Mouse (Mus musculus) embryonic facial prominence, embryonic 14.5 days (tissue): ENCODE measurements at regions not wholly inside any gene's neighbourhood (a gene's known extent, or its start where the extent isn't known, plus 50 kb on each side); places are given as distances from the start of the nearest gene placed in this dataset.
A peak's percentile ranks its signal among the peaks of the same experiment; 100 is the strongest.

ENCODE experiments used
- ATAC-seq: fragments of 200-750 bp; cut with Nextera tagmentation; 2 replicates; pipeline ENCODE4 v1.8.0; 2017; ENCODE audit warnings: low read depth, moderate number of reproducible peaks, moderate TSS enrichment
- DNase-seq: peaks from one replicate; pipeline ENCODE4 v3.0.0-alpha.2; 2015; ENCODE audit warnings: low spot score
- H3K27ac ChIP-seq: fragments of 300-500 bp; sonication (generic); replicated peaks from 2 replicates; pipeline ENCODE4 v1.5.1; 2014; ENCODE audit warnings: low read depth, mild to moderate bottlenecking, low read length, moderate library complexity
- H3K27me3 ChIP-seq: fragments of 300-500 bp; sonication (generic); replicated peaks from 2 replicates; pipeline ENCODE4 v1.6.1; 2014; ENCODE audit warnings: low read length; ENCODE audit not compliant: control insufficient read depth, insufficient read depth
- H3K36me3 ChIP-seq: fragments of 300-500 bp; sonication (generic); 2 replicates; pipeline ENCODE4 v1.6.1; 2014; ENCODE audit warnings: low read length, mixed read lengths; ENCODE audit not compliant: control insufficient read depth, insufficient read depth
- H3K4me1 ChIP-seq: fragments of 300-500 bp; sonication (generic); 2 replicates; pipeline ENCODE4 v1.6.1; 2014; ENCODE audit warnings: antibody characterized with exemption, low read length; ENCODE audit not compliant: control insufficient read depth, insufficient read depth
- H3K4me2 ChIP-seq: fragments of 300-500 bp; sonication (generic); 2 replicates; pipeline ENCODE4 v1.6.1; 2014; ENCODE audit warnings: low read depth, mild to moderate bottlenecking, low read length, moderate library complexity, mixed read lengths
- H3K4me3 ChIP-seq: fragments of 300-500 bp; sonication (generic); 2 replicates; pipeline ENCODE4 v1.5.1; 2014; ENCODE audit warnings: low read depth, mild to moderate bottlenecking, low read length
- H3K9ac ChIP-seq: fragments of 300-500 bp; sonication (generic); 2 replicates; pipeline ENCODE4 v1.6.1; 2014; ENCODE audit warnings: low read depth, mild to moderate bottlenecking, low read length, moderate library complexity, mixed read lengths
- H3K9me3 ChIP-seq: fragments of 300-500 bp; sonication (generic); 2 replicates; pipeline ENCODE4 v1.6.1; 2016; ENCODE audit warnings: low read length; ENCODE audit not compliant: control insufficient read depth
- WGBS: fragments of 180-500 bp; shearing (Covaris S2); extraction: QIAGEN DNeasy Blood & Tissue Kit; methylation state at CpG from one replicate; pipeline ENCODE4 v1.1.7; 2014; 5-methylcytosine and 5-hydroxymethylcytosine counted together

GRCm38 (mm10) chr14:8946851-8947625 is 281.0 kb upstream of the 4930452B06Rik start:
- Histone ChIP-seq H3K27me3 (no peaks in the 10 kb centered on the region), H3K9ac (no peak overlapping the region), H3K27ac (no peak overlapping the region), H3K4me2 (no peak overlapping the region), H3K4me1 (no peaks in the 10 kb centered on the region), H3K36me3 (no peaks in the 10 kb centered on the region), H3K4me3 (no peak overlapping the region), H3K9me3 (no peaks in the 10 kb centered on the region)
- no peak for ATAC-seq
- peak; percentile 23 for DNase-seq
- WGBS = 63% methylated on average over 5 of the region's 5 CpGs

DNA sequence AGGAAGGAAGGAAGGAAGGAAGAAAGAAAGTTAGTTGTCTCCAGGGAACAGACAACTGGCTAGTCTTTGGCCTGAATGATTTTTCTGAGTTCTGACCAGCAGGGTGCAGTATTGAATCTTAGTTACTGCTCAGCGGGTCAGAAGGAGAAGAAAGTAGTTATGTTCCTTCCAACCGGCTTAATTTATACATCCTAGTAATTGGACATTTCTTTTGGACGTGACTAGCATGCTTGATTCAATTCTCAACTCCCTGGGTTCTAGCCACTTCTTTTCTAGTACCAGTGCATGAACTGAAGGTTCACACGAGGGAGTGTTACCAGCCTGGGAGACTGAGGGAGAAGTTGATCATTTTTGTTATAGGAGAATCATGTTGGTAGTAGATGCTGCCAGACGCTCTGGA is 269.1 kb upstream of the 4930452B06Rik start:
- Histone ChIP-seq H3K4me2 (no peak overlapping the region), H3K9ac (no peak overlapping the region), H3K27me3 (no peaks in the 10 kb centered on the region), H3K4me1 (no peaks in the 10 kb centered on the region), H3K36me3 (no peaks in the 10 kb centered on the region), H3K27ac (no peak overlapping the region), H3K9me3 (no peaks in the 10 kb centered on the region), H3K4me3 (no peak overlapping the region)
- 20% methylated on average over 5 of the region's 5 CpGs for WGBS
- peak; percentile 81 for DNase-seq
- ATAC-seq = no peak
